Mouse (Mus musculus) liver, embryonic 16.5 days (tissue): ENCODE data around the gene Fam19a2. TPM values are rescaled to one million over a fixed set of nuclear protein-coding genes. Genes with fewer than 3 reads are reported as not detected.

Source experiments
- ATAC-seq: fragments of 200-750 bp; cut with Nextera tagmentation; 2 replicates; pipeline ENCODE4 v1.8.0; 2017; ENCODE audit warnings: low read depth, mild to moderate bottlenecking, moderate number of reproducible peaks, moderate library complexity
- H3K27ac ChIP-seq: fragments of 300-500 bp; sonication (generic); 2 replicates; pipeline ENCODE4 v1.5.1; 2014; ENCODE audit warnings: mild to moderate bottlenecking, low read length
- H3K27me3 ChIP-seq: fragments of 300-500 bp; sonication (generic); 2 replicates; pipeline ENCODE4 v1.6.1; 2014; ENCODE audit warnings: low read depth, low read length, mixed read lengths; ENCODE audit not compliant: control insufficient read depth, insufficient read depth
- H3K36me3 ChIP-seq: fragments of 300-500 bp; sonication (generic); 2 replicates; pipeline ENCODE4 v1.6.1; 2014; ENCODE audit warnings: mild to moderate bottlenecking; ENCODE audit not compliant: control insufficient read depth, insufficient read depth
- H3K4me1 ChIP-seq: fragments of 300-500 bp; sonication (generic); 2 replicates; pipeline ENCODE4 v1.6.1; 2014; ENCODE audit warnings: low read depth, low read length, mixed read lengths; ENCODE audit not compliant: control insufficient read depth
- H3K4me2 ChIP-seq: fragments of 300-500 bp; sonication (generic); 2 replicates; pipeline ENCODE4 v1.6.1; 2014; ENCODE audit warnings: low read depth, low read length, mixed read lengths
- H3K4me3 ChIP-seq: fragments of 300-500 bp; sonication (generic); 2 replicates; pipeline ENCODE4 v1.5.1; 2014; ENCODE audit warnings: low read depth, mild to moderate bottlenecking, low read length
- H3K9ac ChIP-seq: fragments of 300-500 bp; sonication (generic); 2 replicates; pipeline ENCODE4 v1.6.1; 2014; ENCODE audit warnings: low read depth, low read length
- H3K9me3 ChIP-seq: fragments of 300-500 bp; sonication (generic); replicated peaks from 2 replicates; pipeline ENCODE4 v1.6.1; 2016; ENCODE audit warnings: low read length; ENCODE audit not compliant: control insufficient read depth
- WGBS: fragments of 180-500 bp; shearing (Covaris S2); extraction: QIAGEN DNeasy Blood & Tissue Kit; methylation state at CpG from one replicate; pipeline ENCODE4 v1.1.7; 2014; ENCODE audit not compliant: insufficient replicate concordance; 5-methylcytosine and 5-hydroxymethylcytosine counted together
- polyA plus RNA-seq: library from polyadenylated mRNA; unstranded; fragments of >200 nt; fragmentation: Nextera tagmentation; extraction: Ambion mirVana; gene quantifications from 2 replicates; pipeline ENCODE4 v1.2.1, GENCODE M21; 2015

Gene Fam19a2
- polyA plus RNA-seq, 1 experiment from 2014 or later = 0.24 TPM

DNA sequence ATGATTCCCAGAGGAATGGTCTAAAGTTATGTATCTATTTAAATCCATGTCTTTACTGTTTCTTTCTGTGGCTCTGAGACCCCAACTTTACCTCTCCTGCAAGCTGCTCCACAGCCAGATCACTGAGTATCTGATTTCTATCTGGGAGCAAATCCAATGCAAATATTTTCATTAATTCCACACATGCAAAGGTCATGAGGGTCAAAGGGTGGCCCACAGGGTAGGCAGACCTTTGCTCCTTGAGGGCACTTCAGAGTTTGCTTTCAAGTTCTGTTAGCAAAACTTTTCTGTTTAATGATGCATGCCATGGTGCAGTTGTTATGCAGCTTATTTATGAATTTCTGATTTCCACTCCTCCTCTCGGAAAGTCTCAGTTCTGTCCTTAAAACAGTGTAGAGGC is 303.9 kb downstream of the Fam19a2 start:
- H3K9ac ChIP-seq = no peak overlapping the region
- H3K27ac ChIP-seq = no peak overlapping the region
- peak; percentile 63; the same call in 1 of the 2 replicates for ATAC-seq
- no peaks in the 10 kb centered on the region for H3K36me3 ChIP-seq
- 68% methylated on average over 1 of the region's 1 CpGs for WGBS
- no peak overlapping the region for H3K4me3 ChIP-seq
- no peak overlapping the region for H3K4me2 ChIP-seq
- H3K27me3 ChIP-seq = no peaks in the 10 kb centered on the region
- no peaks in the 10 kb centered on the region for H3K9me3 ChIP-seq
- H3K4me1 ChIP-seq = no peaks in the 10 kb centered on the region

DNA sequence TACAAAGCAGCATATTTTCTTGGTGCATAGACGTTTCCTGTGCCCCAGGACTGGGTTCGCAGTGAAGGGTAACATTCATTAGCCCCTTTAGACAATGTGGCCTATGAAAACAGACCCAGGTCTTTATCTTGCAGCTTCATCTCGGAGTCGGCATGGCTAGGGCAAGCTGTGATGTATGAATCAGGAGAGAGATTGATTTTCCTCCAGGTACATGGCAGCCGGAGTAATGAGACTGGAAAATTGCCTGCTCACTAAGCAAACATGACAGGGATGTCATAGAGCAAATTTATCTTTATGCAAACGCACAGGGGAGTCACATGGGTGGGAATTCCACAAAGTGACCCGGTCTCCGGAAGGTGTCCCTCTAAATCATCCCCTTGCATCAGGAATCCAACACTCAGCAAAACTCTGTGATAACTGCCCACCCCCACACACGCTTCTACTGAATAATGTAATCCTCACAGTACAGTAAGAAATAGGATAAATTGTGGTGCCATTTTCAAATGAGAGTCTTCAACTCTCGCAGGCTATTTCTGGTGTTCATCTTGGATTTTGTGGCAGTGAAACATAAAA is 306.9 kb downstream of the Fam19a2 start:
- no peak; the same call in 1 of the 2 replicates for ATAC-seq
- Histone ChIP-seq H3K27ac (no peak overlapping the region), H3K36me3 (no peaks in the 10 kb centered on the region), H3K9ac (no peak overlapping the region), H3K27me3 (no peaks in the 10 kb centered on the region), H3K4me1 (no peaks in the 10 kb centered on the region), H3K9me3 (no peaks in the 10 kb centered on the region), H3K4me3 (no peak overlapping the region), H3K4me2 (no peak overlapping the region)
- WGBS = 56% methylated on average over 10 of the region's 10 CpGs

DNA sequence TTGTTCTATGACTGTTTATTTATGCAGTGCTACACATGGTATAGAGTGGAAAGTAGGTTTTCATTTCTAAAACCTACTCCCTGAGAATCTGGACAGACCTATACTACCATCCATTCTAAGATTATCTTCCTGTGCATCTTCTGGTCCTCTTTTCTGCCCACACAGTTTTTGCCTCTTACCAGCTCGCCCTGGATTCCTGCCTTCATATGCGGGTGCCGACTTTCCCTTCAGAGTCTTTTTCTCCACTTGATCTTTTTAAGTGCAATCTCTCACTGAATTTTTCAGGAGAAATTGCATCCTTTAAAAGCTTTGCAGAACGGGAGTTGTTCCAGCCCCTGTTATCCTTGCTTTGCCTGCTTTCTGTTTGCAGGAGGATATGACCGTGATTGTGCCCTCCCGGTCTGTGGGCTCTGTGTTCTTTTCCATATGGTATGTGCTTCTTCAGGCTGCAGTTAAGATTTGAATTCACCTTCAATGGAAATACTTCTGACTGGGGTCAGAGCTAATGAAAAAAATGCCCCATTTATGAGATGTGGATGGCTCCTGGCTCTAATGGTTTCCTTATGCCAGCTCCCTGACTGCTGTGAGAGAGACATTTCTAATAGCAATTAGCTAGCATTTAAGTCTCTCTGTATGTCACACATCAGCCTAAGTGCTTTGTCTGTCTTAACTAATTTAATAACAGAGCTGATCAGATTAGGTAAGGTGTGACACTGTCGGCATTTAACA is 308.7 kb downstream of the Fam19a2 start:
- no peak overlapping the region for H3K4me2 ChIP-seq
- no peak overlapping the region for H3K9ac ChIP-seq
- no peaks in the 10 kb centered on the region for H3K27me3 ChIP-seq
- H3K27ac ChIP-seq = no peak overlapping the region
- ATAC-seq = no peak
- WGBS = 68% methylated on average over 7 of the region's 7 CpGs
- no peaks in the 10 kb centered on the region for H3K9me3 ChIP-seq
- H3K4me3 ChIP-seq = no peak overlapping the region
- H3K36me3 ChIP-seq = no peaks in the 10 kb centered on the region
- H3K4me1 ChIP-seq = no peaks in the 10 kb centered on the region

DNA sequence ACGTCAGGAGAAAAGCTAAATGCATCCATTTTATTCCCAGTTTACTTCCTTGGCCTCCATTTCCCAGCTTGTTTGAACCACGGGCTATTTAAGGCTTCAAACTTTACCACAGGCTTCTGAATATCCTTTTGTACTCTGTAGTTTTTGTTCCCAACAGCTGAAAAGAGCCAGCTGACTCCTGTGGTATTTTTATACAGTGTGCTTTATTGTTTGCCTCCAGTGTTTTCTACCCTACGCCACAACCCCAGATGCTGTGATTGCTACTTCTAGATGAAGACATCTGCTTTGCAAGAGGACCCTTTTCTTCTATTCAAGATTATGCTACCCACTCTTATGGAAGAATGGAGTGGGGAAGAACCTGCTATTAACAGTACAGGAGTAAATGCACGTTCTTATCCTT is 314.0 kb downstream of the Fam19a2 start:
- no peak overlapping the region for H3K4me2 ChIP-seq
- H3K27ac ChIP-seq = no peak overlapping the region
- H3K27me3 ChIP-seq = no peaks in the 10 kb centered on the region
- no peaks in the 10 kb centered on the region for H3K36me3 ChIP-seq
- no peak overlapping the region for H3K4me3 ChIP-seq
- H3K9ac ChIP-seq = no peak overlapping the region
- no peaks in the 10 kb centered on the region for H3K4me1 ChIP-seq
- WGBS = 66% methylated on average over 4 of the region's 4 CpGs
- ATAC-seq = no peak
- no peaks in the 10 kb centered on the region; the same call in 1 of the 2 replicates for H3K9me3 ChIP-seq

DNA sequence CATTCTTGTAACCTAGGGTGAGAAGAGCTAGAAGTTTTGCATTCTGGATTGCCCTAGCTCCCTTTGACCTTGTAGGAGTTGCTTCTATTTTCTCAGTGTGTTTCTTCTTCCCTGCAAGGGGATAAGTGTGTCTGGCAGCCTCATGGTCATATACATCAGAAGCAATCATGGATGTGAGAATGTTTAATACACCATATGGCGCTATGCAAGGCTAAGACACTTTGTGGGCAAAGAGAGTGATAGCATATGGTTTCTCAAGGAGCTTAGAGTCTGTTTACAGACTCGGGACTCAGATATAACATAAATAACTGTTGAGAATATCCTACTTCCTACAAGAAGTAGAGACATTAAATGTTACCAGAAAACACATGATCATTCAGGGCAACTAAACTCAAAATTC is 315.2 kb downstream of the Fam19a2 start:
- Histone ChIP-seq H3K27me3 (no peaks in the 10 kb centered on the region), H3K4me1 (no peaks in the 10 kb centered on the region), H3K27ac (no peak overlapping the region), H3K4me2 (no peak overlapping the region), H3K9ac (no peak overlapping the region), H3K36me3 (no peaks in the 10 kb centered on the region), H3K4me3 (no peak overlapping the region), H3K9me3 (no peaks in the 10 kb centered on the region; the same call in 1 of the 2 replicates)
- 50% methylated on average over 2 of the region's 2 CpGs for WGBS
- ATAC-seq = no peak

DNA sequence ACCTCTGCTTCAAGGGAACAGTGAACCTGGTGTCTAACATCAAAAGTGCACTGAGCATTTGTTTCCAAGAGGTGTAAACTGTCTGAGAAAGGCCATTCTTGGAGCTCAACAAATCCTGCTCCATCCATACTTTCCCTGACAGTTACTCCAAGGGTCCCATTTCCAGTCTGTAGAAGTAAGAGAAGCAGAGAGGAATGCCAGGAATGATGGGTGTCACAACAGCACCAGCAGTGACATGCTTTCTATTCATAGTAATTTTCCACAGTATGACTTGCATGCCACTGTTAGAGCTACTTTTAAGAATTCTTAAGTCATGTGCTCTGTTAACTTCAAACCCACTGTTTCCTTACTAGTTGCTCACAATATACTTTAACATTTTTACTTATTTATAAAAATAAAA is 331.2 kb downstream of the Fam19a2 start:
- Histone ChIP-seq H3K9me3 (no peaks in the 10 kb centered on the region), H3K36me3 (no peaks in the 10 kb centered on the region), H3K4me1 (no peaks in the 10 kb centered on the region), H3K27ac (no peak overlapping the region), H3K4me3 (no peak overlapping the region), H3K27me3 (no peaks in the 10 kb centered on the region), H3K4me2 (no peak overlapping the region), H3K9ac (no peak overlapping the region)
- no peak for ATAC-seq

DNA sequence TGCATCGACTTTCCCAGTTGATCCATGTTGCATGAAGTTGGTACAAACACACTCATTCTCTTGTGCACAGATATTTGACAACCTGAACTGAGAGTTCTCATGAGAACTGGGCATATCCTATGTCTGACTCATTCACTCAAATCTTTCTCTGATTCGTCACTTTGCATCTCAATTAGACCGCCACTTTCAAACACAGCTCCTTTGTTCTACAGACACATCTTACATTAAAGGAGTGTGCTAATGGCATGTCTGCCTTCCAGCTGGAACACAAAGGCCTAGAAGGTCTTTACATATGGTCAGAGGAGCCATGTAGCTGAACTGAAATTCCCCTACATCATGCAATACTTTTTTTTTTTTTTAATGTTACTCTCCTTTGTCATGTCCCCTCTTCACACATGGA is 333.3 kb downstream of the Fam19a2 start:
- Histone ChIP-seq H3K9ac (no peak overlapping the region), H3K36me3 (no peaks in the 10 kb centered on the region), H3K27me3 (no peaks in the 10 kb centered on the region), H3K27ac (no peak overlapping the region), H3K9me3 (no peaks in the 10 kb centered on the region), H3K4me1 (no peaks in the 10 kb centered on the region), H3K4me2 (no peak overlapping the region), H3K4me3 (no peak overlapping the region)
- 60% methylated on average over 3 of the region's 3 CpGs for WGBS
- no peak for ATAC-seq

DNA sequence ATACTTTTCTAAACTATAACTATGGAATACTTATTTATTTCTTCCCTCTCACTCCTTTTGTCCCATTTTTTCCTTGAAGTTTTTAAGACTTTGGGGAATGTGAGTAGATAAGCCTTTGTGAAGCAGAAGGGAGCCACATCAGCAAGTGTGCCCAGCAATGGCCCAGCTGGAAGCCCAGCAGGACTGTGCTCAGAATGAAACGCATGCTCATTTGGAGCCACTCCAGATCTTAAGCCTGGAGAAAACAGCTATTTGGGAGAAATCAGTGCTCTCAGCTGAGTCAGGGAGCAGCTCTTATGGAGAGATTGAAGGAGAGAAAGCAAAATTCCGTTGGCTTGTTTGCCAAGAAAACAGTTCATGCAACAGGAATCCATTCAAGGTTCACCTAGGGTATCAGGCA is 341.9 kb downstream of the Fam19a2 start:
- Histone ChIP-seq H3K9ac (no peak overlapping the region), H3K4me2 (no peak overlapping the region), H3K27ac (no peak overlapping the region), H3K9me3 (no peaks in the 10 kb centered on the region), H3K27me3 (no peaks in the 10 kb centered on the region), H3K4me1 (no peaks in the 10 kb centered on the region), H3K36me3 (no peaks in the 10 kb centered on the region), H3K4me3 (no peak overlapping the region)
- WGBS = 22% methylated on average over 2 of the region's 2 CpGs
- ATAC-seq = no peak

DNA sequence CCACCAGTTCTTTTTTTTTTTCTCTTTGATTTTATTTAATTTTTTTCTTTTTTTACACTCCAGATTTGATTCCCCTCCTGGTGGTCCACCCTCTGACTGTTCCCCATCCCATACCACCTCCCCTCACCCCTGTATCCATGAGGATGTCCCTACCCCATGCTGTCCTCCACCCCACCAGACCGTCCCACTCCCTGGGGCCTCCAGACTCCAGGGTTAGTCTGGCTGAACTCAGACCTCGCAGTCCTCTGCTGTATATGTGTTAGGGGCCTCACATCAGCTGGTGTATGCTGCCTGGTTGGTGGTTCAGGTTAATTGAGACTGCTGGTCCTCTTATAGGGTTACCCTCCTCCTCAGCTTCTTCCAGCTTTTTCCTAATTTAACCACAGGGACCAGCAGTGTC is 362.9 kb downstream of the Fam19a2 start:
- Histone ChIP-seq H3K9ac (no peak overlapping the region), H3K4me1 (no peaks in the 10 kb centered on the region), H3K27ac (no peak overlapping the region), H3K36me3 (no peaks in the 10 kb centered on the region), H3K27me3 (no peaks in the 10 kb centered on the region), H3K9me3 (no peaks in the 10 kb centered on the region), H3K4me3 (no peak overlapping the region), H3K4me2 (no peak overlapping the region)
- no peak for ATAC-seq
- 61% methylated on average over 2 of the region's 2 CpGs for WGBS
